Mouse (Mus musculus) left cerebral cortex, postnatal 4 days (tissue): Measurements from ENCODE around the gene Jtb. TPM values are rescaled to one million over a fixed set of nuclear protein-coding genes. Genes with fewer than 3 reads are reported as not detected.
A peak's percentile ranks its signal among the peaks of the same experiment; 100 is the strongest.
"Not testable (repeated sequence)": the region's sequence is repeated elsewhere in the genome, so short reads cannot be mapped to it uniquely, and the experiment has no call there.

Source experiments
- DNase-seq: peaks from one replicate; pipeline ENCODE4 v3.0.0-alpha.2; 2022
- intact Hi-C: fragments of 180-260 bp; cut with DNase I; formaldehyde crosslinking; loops from one replicate; pipeline ENCODE4 v1.15.1; 2025
- total RNA-seq, 2 experiments: library from RNA; stranded (reverse); gene quantifications; 2 replicates each; pipeline ENCODE4 v1.2.3; 2021

Gene Jtb
- total RNA-seq, 2 experiments from 2014 or later, result 42.7 to 53.0 TPM

DNA sequence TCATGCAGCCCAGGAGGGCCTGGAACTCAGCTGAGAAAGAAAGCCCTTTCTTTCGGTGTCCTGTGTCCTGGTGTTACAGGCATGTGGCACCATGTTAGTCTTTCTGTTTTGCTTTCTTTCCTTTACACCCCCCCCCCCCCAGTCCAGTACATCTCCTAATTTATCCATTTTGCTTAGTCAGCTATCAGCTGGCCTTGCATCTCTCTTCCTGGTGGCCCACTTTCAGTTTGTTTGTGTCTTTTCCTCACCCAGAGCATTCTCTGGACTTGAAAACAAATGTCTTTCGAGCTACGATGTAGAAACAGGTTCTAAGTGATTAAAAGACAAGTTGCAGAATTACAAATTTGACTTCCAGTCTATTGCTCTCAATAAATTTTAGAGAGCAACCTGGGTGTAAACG lies 8.9 kb upstream of the Jtb start:
- DNase-seq, result no peak
- intact Hi-C loops, result loop anchor here (5.0 kb wide), 1 partner anchor 150 kb away; no protein-coding TSS in a partner anchor

GRCm38 (mm10) chr3:90222941-90223340 lies 8.5 kb upstream of the Jtb start:
- intact Hi-C loops, result loop anchor here (5.0 kb wide), 1 partner anchor 149 kb away; no protein-coding TSS in a partner anchor
- no peak for DNase-seq

GRCm38 (mm10) chr3:90224331-90224730 lies 7.1 kb upstream of the Jtb start:
- intact Hi-C loops, result loop anchor here (5.0 kb wide), 1 partner anchor 148 kb away; no protein-coding TSS in a partner anchor
- DNase-seq, result no peak

DNA sequence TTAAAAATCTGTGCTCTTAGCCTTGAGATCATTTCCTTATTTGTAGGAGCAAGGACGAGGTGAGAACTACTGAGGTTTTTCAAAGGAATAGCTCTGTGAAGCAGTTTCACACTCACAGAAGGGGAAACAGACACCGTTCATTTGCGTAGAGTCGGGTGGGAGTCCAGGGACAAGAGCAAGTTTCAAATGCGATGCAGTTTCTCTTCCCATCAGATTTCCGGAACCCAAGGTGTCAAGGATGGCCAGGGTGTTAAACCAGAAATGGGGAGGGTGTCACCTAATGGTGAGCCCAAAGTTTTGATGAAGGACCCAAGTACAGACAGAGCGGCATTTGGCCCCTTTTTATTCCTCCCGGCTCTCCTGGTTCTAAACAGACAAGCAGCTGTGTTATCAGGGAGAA lies 322 bp upstream of the Jtb start:
- intact Hi-C loops, result no loop called here
- DNase-seq, result no peak

- no peak for DNase-seq
- intact Hi-C loops, result no loop called here
These were observed 9.9 kb downstream of the Jtb start for GRCm38 (mm10) chr3:90241251-90241650.

GRCm38 (mm10) chr3:90241669-90242358 lies 10.4 kb downstream of the Jtb start:
- DNase-seq, result no peak
- intact Hi-C loops, result no loop called here

GRCm38 (mm10) chr3:90242984-90243775 lies 11.8 kb downstream of the Jtb start, which contains the start of gene Creb3l4:
Gene Creb3l4, minus strand, starts transcription at chr3:90243512.
- intact Hi-C loops, result no loop called here

GRCm38 (mm10) chr3:90245406-90245805 lies 14.0 kb downstream of the Jtb start:
- intact Hi-C loops, result no loop called here
- DNase-seq, result no peak

More at GRCm38 (mm10) chr3:90242984-90243775, 11.8 kb downstream of the Jtb start, which contains the start of gene Creb3l4:
- peak; percentile 31 for DNase-seq

GRCm38 (mm10) chr3:90247630-90247959 lies 16.2 kb downstream of the Jtb start:
- DNase-seq, result no peak
- intact Hi-C loops, result no loop called here

- intact Hi-C loops, result no loop called here
- DNase-seq, result peak; percentile 96
These were observed 16.8 kb downstream of the Jtb start, which contains the start of gene Slc39a1 for GRCm38 (mm10) chr3:90247960-90248745. Gene Slc39a1, plus strand, starts transcription at chr3:90248172.

- intact Hi-C loops, result no loop called here
- DNase-seq, result no peak
These were observed 17.3 kb downstream of the Jtb start for GRCm38 (mm10) chr3:90248746-90249100.

DNA sequence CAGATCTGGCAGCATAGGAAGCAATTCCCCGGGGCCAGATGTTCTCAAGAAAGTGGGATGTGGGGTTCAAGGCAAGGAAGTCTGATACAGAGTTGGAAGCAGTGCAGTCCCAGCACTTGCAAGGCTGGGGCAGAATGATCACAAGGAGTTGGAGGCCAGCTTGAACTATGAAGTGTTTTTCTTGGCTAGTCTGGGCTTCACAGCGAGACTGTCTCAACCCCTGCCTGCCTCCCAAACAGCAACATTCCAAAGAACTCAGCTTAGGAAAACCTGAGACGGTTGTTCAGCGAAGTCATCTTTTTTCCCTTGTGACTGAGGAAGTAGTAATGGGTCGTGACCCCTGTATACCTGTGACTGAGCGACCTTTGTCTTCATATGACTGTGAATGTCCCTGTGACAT lies 19.4 kb downstream of the Jtb start:
- DNase-seq, result no peak
- intact Hi-C loops, result no loop called here

DNA sequence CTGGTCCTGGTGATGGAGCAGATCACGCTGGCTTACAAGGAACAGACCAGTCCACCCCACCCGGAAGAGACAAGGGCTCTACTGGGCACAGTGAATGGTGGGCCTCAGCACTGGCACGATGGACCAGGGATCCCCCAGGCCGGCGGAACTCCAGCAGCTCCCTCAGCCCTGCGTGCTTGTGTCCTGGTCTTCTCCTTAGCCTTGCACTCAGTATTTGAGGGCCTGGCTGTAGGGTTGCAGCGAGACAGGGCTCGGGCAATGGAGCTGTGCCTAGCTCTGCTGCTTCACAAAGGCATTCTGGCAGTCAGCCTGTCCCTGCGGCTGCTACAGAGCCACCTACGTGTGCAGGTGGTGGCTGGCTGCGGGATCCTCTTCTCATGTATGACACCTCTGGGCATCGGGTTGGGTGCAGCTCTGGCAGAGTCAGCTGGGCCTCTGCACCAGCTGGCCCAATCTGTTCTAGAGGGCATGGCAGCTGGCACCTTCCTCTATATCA lies 20.4 kb downstream of the Jtb start:
- intact Hi-C loops, DNase-seq: not testable (repeated sequence)

GRCm38 (mm10) chr3:90252659-90253058 lies 21.3 kb downstream of the Jtb start:
- DNase-seq, intact Hi-C loops: not testable (repeated sequence)

DNA sequence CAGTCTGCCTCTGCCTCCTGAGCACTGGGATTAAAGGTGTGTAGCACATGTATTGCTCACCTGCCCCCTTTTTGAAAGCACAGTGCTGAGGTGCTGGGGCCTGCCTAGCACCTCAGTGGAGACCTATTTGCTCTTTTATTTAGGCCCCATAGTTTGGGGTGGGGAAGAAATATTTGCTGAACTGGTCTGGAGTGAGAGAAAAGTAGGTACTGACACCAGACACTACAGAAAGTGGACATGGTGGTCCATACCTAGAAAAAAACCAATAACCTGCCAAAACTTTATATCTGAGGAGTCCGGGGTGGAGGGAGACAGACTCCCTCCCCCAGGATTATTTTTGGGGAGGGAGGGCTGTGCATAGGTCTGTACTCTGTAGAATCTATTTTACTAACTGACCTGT lies 21.8 kb downstream of the Jtb start:
- intact Hi-C loops, DNase-seq: not testable (repeated sequence)

DNA sequence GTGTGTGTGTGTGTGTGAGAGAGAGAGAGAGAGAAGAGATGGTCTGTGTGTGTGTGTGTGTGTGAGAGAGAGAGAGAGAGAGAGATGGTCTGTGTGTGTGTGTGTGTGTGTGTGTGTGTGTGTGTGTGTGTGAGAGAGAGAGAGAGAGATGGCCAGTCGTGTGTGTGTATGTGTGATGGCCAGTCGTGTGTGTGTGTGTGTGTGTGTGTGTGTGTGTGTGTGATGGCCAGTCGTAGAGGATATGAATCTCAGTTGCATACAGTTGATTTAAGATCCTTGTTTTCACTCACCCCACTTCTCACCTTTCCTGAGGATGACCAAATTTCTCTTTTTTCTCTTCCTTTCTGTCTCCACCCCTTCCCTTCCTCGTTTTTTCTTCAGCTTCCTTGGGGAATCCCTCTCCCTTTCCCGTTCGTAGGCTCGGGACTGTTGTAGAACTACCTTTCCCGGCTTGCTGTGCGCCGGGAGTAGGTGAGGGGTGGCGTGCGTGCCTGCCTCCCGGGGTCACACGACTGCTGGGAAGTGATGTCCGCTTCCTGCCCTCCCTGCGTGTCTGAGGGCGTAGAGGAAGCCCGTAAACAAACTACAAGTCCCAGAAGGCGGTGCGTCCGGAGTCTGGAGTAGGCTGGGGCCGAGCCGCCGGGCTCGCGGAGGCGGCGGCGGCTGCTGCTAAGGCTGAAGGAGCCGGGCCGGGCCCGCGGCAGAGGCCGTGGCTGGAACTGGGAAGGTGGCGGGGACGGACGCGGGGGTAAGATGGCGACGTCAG lies 22.4 kb downstream of the Jtb start, which contains the start of gene Crtc2:
Gene Crtc2 (plus strand): TSS at position 511 of the 766 bp plus-strand sequence.
- DNase-seq, result peak; percentile 97

GRCm38 (mm10) chr3:90254419-90255193 lies 23.2 kb downstream of the Jtb start:
- DNase-seq, result no peak
- intact Hi-C loops, result no loop called here

More for the DNA sequence above, 22.4 kb downstream of the Jtb start, which contains the start of gene Crtc2:
- intact Hi-C loops, result no loop called here

GRCm38 (mm10) chr3:90255194-90255565 lies 23.8 kb downstream of the Jtb start:
- intact Hi-C loops, result no loop called here
- DNase-seq, result no peak

DNA sequence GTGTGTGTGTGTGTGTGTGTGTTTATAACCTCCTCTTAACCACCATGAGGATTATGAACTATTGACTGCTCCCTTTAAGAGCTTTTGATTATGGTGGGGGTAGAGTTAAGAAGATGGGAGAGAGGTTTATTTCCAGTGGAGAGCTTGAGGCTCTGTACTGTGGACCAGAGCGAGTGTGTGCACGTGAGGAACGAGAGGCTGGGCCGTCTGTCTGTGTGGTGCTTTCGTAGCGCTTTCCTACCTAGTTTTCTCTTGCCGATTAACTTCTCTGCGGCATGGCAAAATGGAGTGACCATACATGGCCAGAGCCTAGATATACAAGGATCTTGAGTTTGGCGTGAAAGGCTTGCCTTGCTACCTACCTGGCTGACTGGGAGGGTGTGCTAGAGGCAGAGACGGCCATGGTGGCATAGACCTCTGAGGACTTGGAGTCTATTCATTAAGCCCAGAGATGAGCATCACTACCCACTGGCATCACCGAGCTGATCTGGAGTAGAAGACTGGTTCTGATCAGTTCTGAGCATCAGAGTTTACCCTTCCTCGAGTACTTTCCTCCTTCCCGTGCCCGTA lies 24.5 kb downstream of the Jtb start:
- intact Hi-C loops, result no loop called here
- DNase-seq, result no peak
